Mouse (Mus musculus): ENCODE results near the gene Dedd. TPM values are rescaled to one million over a fixed set of nuclear protein-coding genes. Genes with fewer than 3 reads are reported as not detected.
A peak's percentile ranks its signal among the peaks of the same experiment; 100 is the strongest.

Dedd gene
- polyA plus RNA-seq, 1 experiment from 2014 or later = 48.8 TPM

- peak; percentile 93 for ATAC-seq (ENCODE audit: insufficient read depth)
- peak overlapping the region; percentile 83 for H3K9ac ChIP-seq
- peaks cover 22% of the 10 kb centered on the region for H3K36me3 ChIP-seq (ENCODE audit: insufficient read depth)
- peak overlapping the region; percentile 86 for H3K4me2 ChIP-seq
- H3K4me1 ChIP-seq (ENCODE audit: insufficient read depth) = 0 out of 2 replicates have a peak, but pooled peaks cover 5% of the 10 kb centered on the region
- under 1% methylated on average over 57 of the region's 61 CpGs for WGBS
- H3K9me3 ChIP-seq (ENCODE audit: low read depth, low read length) = no peaks in the 10 kb centered on the region
- H3K27me3 ChIP-seq (ENCODE audit: insufficient read depth, low read length) = no peaks in the 10 kb centered on the region
- peak; percentile 92 for DNase-seq
- peak overlapping the region; percentile 98 for H3K27ac ChIP-seq (ENCODE audit: low read depth)
- no peak for TF ChIP-seq CTCF (IDR thresholded peaks at IDR 0.05; ENCODE audit: low read depth)
- peak overlapping the region; percentile 78 for H3K4me3 ChIP-seq (ENCODE audit: low read depth, low read length)
These were observed 679 bp downstream of the Dedd start for GRCm38 (mm10) chr1:171329433-171330215.

DNA sequence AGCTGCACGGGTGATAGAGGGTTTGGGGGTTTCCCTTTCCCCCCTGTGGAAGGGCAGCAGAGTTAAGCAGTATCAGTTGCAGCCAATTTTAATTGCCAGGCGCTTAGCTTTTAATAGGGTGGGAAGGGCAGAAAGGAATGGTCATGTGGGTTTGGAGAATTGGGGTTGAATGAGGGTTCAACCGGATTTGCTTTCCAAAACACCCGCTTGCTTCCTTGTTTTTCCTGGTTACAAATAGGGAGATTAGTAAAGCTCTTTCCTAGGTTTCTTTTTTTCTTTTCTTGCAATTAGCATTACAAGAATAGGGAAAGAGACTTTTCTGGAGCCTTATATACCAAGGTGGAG lies 1.2 kb downstream of the Dedd start:
- H3K27me3 ChIP-seq (ENCODE audit: insufficient read depth, low read length) = no peaks in the 10 kb centered on the region
- H3K4me1 ChIP-seq (ENCODE audit: insufficient read depth) = 0 out of 2 replicates have a peak, but pooled peaks cover 5% of the 10 kb centered on the region
- peak overlapping the region; percentile 83 for H3K9ac ChIP-seq
- no peak for TF ChIP-seq CTCF (IDR thresholded peaks at IDR 0.05; ENCODE audit: low read depth)
- peak overlapping the region; percentile 86 for H3K4me2 ChIP-seq
- under 1% methylated on average over 4 of the region's 4 CpGs for WGBS
- H3K36me3 ChIP-seq (ENCODE audit: insufficient read depth) = peaks cover 18% of the 10 kb centered on the region
- DNase-seq (peak; percentile 57), ATAC-seq (ENCODE audit: insufficient read depth) (no peak)
- H3K4me3 ChIP-seq (ENCODE audit: low read depth, low read length) = peak overlapping the region; percentile 78
- H3K9me3 ChIP-seq (ENCODE audit: low read depth, low read length) = no peaks in the 10 kb centered on the region
- H3K27ac ChIP-seq (ENCODE audit: low read depth) = peak overlapping the region; percentile 98

GRCm38 (mm10) chr1:171342262-171343207 lies 13.6 kb downstream of the Dedd start:
- H3K4me2 ChIP-seq = no peak overlapping the region
- no peak for DNase-seq
- H3K27ac ChIP-seq (ENCODE audit: low read depth) = no peak overlapping the region
- H3K9ac ChIP-seq = no peak overlapping the region
- TF ChIP-seq CTCF (IDR thresholded peaks at IDR 0.05; ENCODE audit: low read depth) = no peak
- 89% methylated on average over 16 of the region's 16 CpGs for WGBS
- no peaks in the 10 kb centered on the region for H3K27me3 ChIP-seq (ENCODE audit: insufficient read depth, low read length)
- H3K36me3 ChIP-seq (ENCODE audit: insufficient read depth) = peaks cover 57% of the 10 kb centered on the region
- H3K4me3 ChIP-seq (ENCODE audit: low read depth, low read length) = no peak overlapping the region
- ATAC-seq (ENCODE audit: insufficient read depth) = no peak
- 0 out of 2 replicates have a peak, but pooled peaks cover 2% of the 10 kb centered on the region for H3K9me3 ChIP-seq (ENCODE audit: low read depth, low read length)
- 0 out of 2 replicates have a peak, but pooled peaks cover 3% of the 10 kb centered on the region for H3K4me1 ChIP-seq (ENCODE audit: insufficient read depth)

GRCm38 (mm10) chr1:171343922-171344677 lies 15.2 kb downstream of the Dedd start:
- Histone ChIP-seq H3K4me1 (ENCODE audit: insufficient read depth) (0 out of 2 replicates have a peak, but pooled peaks cover 3% of the 10 kb centered on the region), H3K36me3 (ENCODE audit: insufficient read depth) (peaks cover 44% of the 10 kb centered on the region), H3K27ac (ENCODE audit: low read depth) (no peak overlapping the region), H3K9me3 (ENCODE audit: low read depth, low read length) (0 out of 2 replicates have a peak, but pooled peaks cover 2% of the 10 kb centered on the region), H3K9ac (no peak overlapping the region), H3K4me2 (peak overlapping the region; percentile 86), H3K4me3 (ENCODE audit: low read depth, low read length) (no peak overlapping the region), H3K27me3 (ENCODE audit: insufficient read depth, low read length) (no peaks in the 10 kb centered on the region)
- 0 out of 2 replicates have a peak, but pooled peaks have one; percentile 17 for TF ChIP-seq CTCF (IDR thresholded peaks at IDR 0.05; ENCODE audit: low read depth)
- DNase-seq = peak; percentile 46
- WGBS = 79% methylated on average over 9 of the region's 9 CpGs
- no peak for ATAC-seq (ENCODE audit: insufficient read depth)

DNA sequence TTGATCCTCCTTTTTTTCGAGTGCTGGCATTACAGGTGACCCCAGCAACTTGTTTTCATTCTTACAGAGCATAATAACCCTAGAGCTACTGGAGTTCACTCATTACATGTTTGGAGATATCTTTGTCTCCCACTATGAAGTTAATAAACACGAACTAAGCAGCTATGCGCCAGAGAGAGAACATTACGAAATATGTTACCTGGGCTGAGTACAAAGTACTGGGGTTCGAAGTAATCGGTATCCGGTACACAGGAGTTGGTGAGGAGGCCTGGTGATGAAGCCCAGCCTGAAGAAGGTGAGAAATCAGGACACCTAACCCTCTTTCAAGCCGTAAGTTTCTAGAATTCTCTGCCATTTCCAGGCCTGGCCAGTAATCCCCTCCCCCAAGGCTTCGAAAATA lies 15.8 kb downstream of the Dedd start:
- WGBS = 69% methylated on average over 9 of the region's 9 CpGs
- H3K9ac ChIP-seq = peak overlapping the region; percentile 81

More for the DNA sequence above, 15.8 kb downstream of the Dedd start:
- H3K36me3 ChIP-seq (ENCODE audit: insufficient read depth) = peaks cover 40% of the 10 kb centered on the region
- no peak for DNase-seq
- ATAC-seq (ENCODE audit: insufficient read depth) = no peak
- H3K4me3 ChIP-seq (ENCODE audit: low read depth, low read length) = peak overlapping the region; percentile 87
- H3K4me2 ChIP-seq = peak overlapping the region; percentile 86
- 0 out of 2 replicates have a peak, but pooled peaks cover 3% of the 10 kb centered on the region for H3K4me1 ChIP-seq (ENCODE audit: insufficient read depth)
- no peak overlapping the region for H3K27ac ChIP-seq (ENCODE audit: low read depth)
- H3K27me3 ChIP-seq (ENCODE audit: insufficient read depth, low read length) = no peaks in the 10 kb centered on the region
- 0 out of 2 replicates have a peak, but pooled peaks cover 2% of the 10 kb centered on the region for H3K9me3 ChIP-seq (ENCODE audit: low read depth, low read length)
- no peak for TF ChIP-seq CTCF (IDR thresholded peaks at IDR 0.05; ENCODE audit: low read depth)

All from lung, embryonic 14.5 days (tissue).